Mouse (Mus musculus) lung, adult 2 months (tissue): Measurements from ENCODE around the gene Ppp6r1.

Source experiments
- CTCF ChIP-seq: fragments of 200-500 bp; IDR thresholded peaks from 2 replicates; pipeline ENCODE4 v1.5.1; 2011; ENCODE audit warnings: mild to moderate bottlenecking, low read length, control low read depth; ENCODE audit not compliant: insufficient read depth
- POLR2A ChIP-seq: fragments of 200-500 bp; IDR thresholded peaks from 2 replicates; pipeline ENCODE4 v1.6.1; 2011; ENCODE audit warnings: low read depth, mild to moderate bottlenecking, control low read depth, low read length, borderline replicate concordance; ENCODE audit errors: extremely low read depth

GRCm38 (mm10) chr7:4684203-4684602 lies 25.4 kb upstream of the Ppp6r1 start:
- TF ChIP-seq CTCF (no peak), POLR2A (no peak)
